Mouse (Mus musculus) heart, adult 2 months (tissue): ENCODE measurements around the gene Gpha2. TPM values are rescaled to one million over a fixed set of nuclear protein-coding genes. Genes with fewer than 3 reads are reported as not detected.

ENCODE experiments used
- DNase-seq, 2 experiments: peaks; one replicate each; pipeline ENCODE4 v3.0.0; 2021
- H3K27ac ChIP-seq: fragments of 200-600 bp; 2 replicates; pipeline ENCODE4 v1.8.1; 2022
- H3K27me3 ChIP-seq: fragments of 200-500 bp; 2 replicates; pipeline ENCODE4 v1.6.1; 2012; ENCODE audit warnings: mild to moderate bottlenecking, low read length, inconsistent platforms, mixed read lengths; ENCODE audit not compliant: control insufficient read depth, insufficient read depth
- H3K36me3 ChIP-seq: fragments of 200-500 bp; 2 replicates; pipeline ENCODE4 v1.6.1; 2012; ENCODE audit warnings: low read length, inconsistent platforms; ENCODE audit not compliant: control insufficient read depth, insufficient read depth
- H3K4me1 ChIP-seq: fragments of 200-500 bp; 2 replicates; pipeline ENCODE4 v1.6.1; 2011; ENCODE audit warnings: low read length; ENCODE audit not compliant: control insufficient read depth, insufficient read depth
- H3K4me3 ChIP-seq: fragments of 200-600 bp; 2 replicates; pipeline ENCODE4 v1.8.1; 2022
- H3K79me2 ChIP-seq: fragments of 200-500 bp; replicated peaks from 2 replicates; pipeline ENCODE4 v1.6.1; 2012; ENCODE audit warnings: mild to moderate bottlenecking, inconsistent platforms, low read length, moderate library complexity, mixed read lengths; ENCODE audit not compliant: control insufficient read depth, insufficient read depth
- H3K9ac ChIP-seq: fragments of 200-500 bp; 2 replicates; pipeline ENCODE4 v1.6.1; 2012; ENCODE audit warnings: low read depth, mild to moderate bottlenecking, control low read depth, inconsistent platforms, low read length, mixed read lengths
- CTCF ChIP-seq: fragments of 200-600 bp; IDR thresholded peaks from 2 replicates; pipeline ENCODE4 v1.8.1; 2022; ENCODE audit warnings: antibody characterized with exemption, mild to moderate bottlenecking, moderate library complexity
- EP300 ChIP-seq: fragments of 200-500 bp; IDR thresholded peaks from 2 replicates; pipeline ENCODE4 v1.6.1; 2011; ENCODE audit warnings: low read depth, low read length, control low read depth; ENCODE audit not compliant: insufficient read depth
- POLR2A ChIP-seq: fragments of 200-500 bp; IDR thresholded peaks from 2 replicates; pipeline ENCODE4 v1.6.1; 2011; ENCODE audit warnings: mild to moderate bottlenecking, low read depth, low read length, control low read depth; ENCODE audit not compliant: insufficient read depth
- WGBS: fragments of 180-500 bp; shearing (Covaris S2); methylation state at CpG from one replicate; pipeline ENCODE4 v1.1.7; 2018; 5-methylcytosine and 5-hydroxymethylcytosine counted together
- intact Hi-C: fragments of 180-260 bp; cut with DNase I; formaldehyde crosslinking; loops from one replicate; pipeline ENCODE4 v1.15.1; 2025
- polyA plus RNA-seq: library from polyadenylated mRNA; depleted of rRNA; stranded (reverse); fragments of >200 nt; gene quantifications from 2 replicates; pipeline ENCODE4 v1.2.3, GENCODE M21; 2012
- total RNA-seq, 2 experiments: library from RNA; stranded (reverse); gene quantifications; 2 replicates each; pipeline ENCODE4 v1.2.3; 2021

Gpha2 gene
- total and polyA plus RNA-seq, 3 experiments, result 0.27 TPM; not detected in 2

- H3K9ac ChIP-seq, result no peak overlapping the region
- DNase-seq, result no peak
- peaks cover 13% of the 10 kb centered on the region for H3K4me1 ChIP-seq
- no peaks in the 10 kb centered on the region for H3K27me3 ChIP-seq
- no peaks in the 10 kb centered on the region for H3K36me3 ChIP-seq
- WGBS, result 90% methylated on average over 7 of the region's 7 CpGs
- TF ChIP-seq EP300 (no peak), POLR2A (no peak), CTCF (no peak)
- no peak overlapping the region for H3K27ac ChIP-seq
- intact Hi-C loops, result no loop called here
- H3K79me2 ChIP-seq, result no peaks in the 10 kb centered on the region
- H3K4me3 ChIP-seq, result no peak overlapping the region
Observed at GRCm38 (mm10) chr19:6272053-6272452, 45.9 kb downstream of the Gpha2 start.

GRCm38 (mm10) chr19:6272738-6273137 lies 46.6 kb downstream of the Gpha2 start:
- no peaks in the 10 kb centered on the region for H3K36me3 ChIP-seq
- H3K27me3 ChIP-seq, result no peaks in the 10 kb centered on the region
- H3K4me3 ChIP-seq, result no peak overlapping the region
- H3K9ac ChIP-seq, result no peak overlapping the region
- peaks cover 13% of the 10 kb centered on the region for H3K4me1 ChIP-seq
- no peak for TF ChIP-seq CTCF
- TF ChIP-seq POLR2A, result 0 out of 2 replicates have a peak, but pooled peaks have one; percentile 19
- no peak for TF ChIP-seq EP300
- H3K27ac ChIP-seq, result peak overlapping the region; percentile 77
- intact Hi-C loops, result no loop called here
- no peak for DNase-seq
- 30% methylated on average over 4 of the region's 4 CpGs for WGBS
- H3K79me2 ChIP-seq, result no peaks in the 10 kb centered on the region

- H3K27ac ChIP-seq, result peak overlapping the region; percentile 77
- no peak for DNase-seq
Observed at GRCm38 (mm10) chr19:6273592-6273991, 47.4 kb downstream of the Gpha2 start.

GRCm38 (mm10) chr19:6273998-6274608 lies 47.9 kb downstream of the Gpha2 start:
- no peaks in the 10 kb centered on the region for H3K27me3 ChIP-seq
- peak overlapping the region; percentile 77 for H3K27ac ChIP-seq
- no peak overlapping the region for H3K4me3 ChIP-seq
- intact Hi-C loops, result no loop called here
- H3K36me3 ChIP-seq, result no peaks in the 10 kb centered on the region
- TF ChIP-seq CTCF (no peak), POLR2A (no peak; the same call in 1 of the 2 replicates), EP300 (no peak)
- WGBS, result 76% methylated on average over 13 of the region's 13 CpGs
- peak in 1 of 2 experiments; percentile 44 for DNase-seq
- no peak overlapping the region for H3K9ac ChIP-seq
- peaks cover 12% of the 10 kb centered on the region for H3K4me1 ChIP-seq
- H3K79me2 ChIP-seq, result no peaks in the 10 kb centered on the region

More at GRCm38 (mm10) chr19:6273592-6273991, 47.4 kb downstream of the Gpha2 start:
- intact Hi-C loops, result no loop called here
- Histone ChIP-seq H3K4me1 (peaks cover 12% of the 10 kb centered on the region), H3K4me3 (no peak overlapping the region), H3K27me3 (no peaks in the 10 kb centered on the region), H3K79me2 (no peaks in the 10 kb centered on the region), H3K36me3 (no peaks in the 10 kb centered on the region), H3K9ac (no peak overlapping the region)
- TF ChIP-seq EP300 (no peak), CTCF (no peak), POLR2A (no peak)
- WGBS, result 75% methylated on average over 4 of the region's 4 CpGs

- intact Hi-C loops, result loop anchor here (1.0 kb wide), 1 partner anchor 26 kb away; no protein-coding TSS in a partner anchor
- WGBS, result 12% methylated on average over 15 of the region's 15 CpGs
- Histone ChIP-seq H3K27me3 (no peaks in the 10 kb centered on the region), H3K27ac (peak overlapping the region; percentile 77), H3K79me2 (peaks cover 1% of the 10 kb centered on the region; the same call in 1 of the 2 replicates), H3K36me3 (peaks cover 8% of the 10 kb centered on the region), H3K9ac (peak overlapping the region; percentile 43), H3K4me1 (peaks cover 21% of the 10 kb centered on the region), H3K4me3 (peak overlapping the region; percentile 42)
- peak in 1 of 2 experiments; percentile 72 for DNase-seq
- TF ChIP-seq EP300 (no peak), POLR2A (no peak), CTCF (no peak)
Observed at GRCm38 (mm10) chr19:6275740-6276389, 49.7 kb downstream of the Gpha2 start.
